Mouse (Mus musculus) heart, adult 9 months (tissue): ENCODE measurements around the gene Ifnar2.
A peak's percentile ranks its signal among the peaks of the same experiment; 100 is the strongest.

Experiments used
- DNase-seq, 2 experiments: peaks; one replicate each; pipeline ENCODE4 v3.0.0; 2022; ENCODE audit warnings: low spot score in 2 of 2

Ifnar2 gene

DNA sequence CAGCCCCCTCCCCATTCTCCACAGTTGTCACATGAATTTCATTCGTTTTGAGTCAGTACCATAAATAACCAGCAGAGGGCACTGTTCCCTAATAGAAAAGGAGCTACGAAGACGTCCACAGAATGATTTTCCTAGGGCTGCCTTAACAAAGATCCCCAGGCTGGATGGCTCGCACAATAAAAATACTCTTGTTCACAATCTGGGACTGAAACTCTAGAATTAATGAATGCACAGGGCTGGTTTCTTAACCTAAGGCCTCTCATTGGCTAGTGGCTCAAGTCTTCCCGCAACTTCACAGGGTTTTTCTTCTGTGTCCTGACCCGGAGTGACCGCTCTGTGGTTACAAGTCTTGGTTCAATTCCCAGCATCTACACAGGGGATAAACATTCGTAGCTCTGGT, 14.0 kb upstream of the Ifnar2 start:
- peak; percentile 59 to 72 for DNase-seq

DNA sequence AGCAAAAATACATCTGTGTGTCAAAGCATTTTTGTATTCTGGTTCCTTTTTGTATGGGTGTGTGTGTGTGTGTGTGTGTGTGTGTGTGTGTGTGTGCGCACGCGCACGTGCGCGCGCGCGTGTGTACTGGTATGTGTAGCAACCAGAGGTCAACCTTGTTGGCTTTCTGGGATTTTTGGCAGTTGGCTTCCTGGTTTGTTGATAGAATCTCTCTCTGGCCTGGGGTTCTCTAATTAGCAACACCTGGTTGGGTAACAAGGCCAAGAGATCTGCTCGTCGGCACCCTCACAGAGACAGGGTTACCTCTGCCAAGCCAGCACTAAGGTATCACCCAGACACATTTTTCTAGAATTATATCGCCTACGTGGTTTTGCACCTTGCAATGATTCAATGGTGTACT, 13.1 kb upstream of the Ifnar2 start:
- DNase-seq = no peak

- DNase-seq = no peak
These were observed 12.4 kb upstream of the Ifnar2 start for GRCm38 (mm10) chr16:91360162-91360561.

DNA sequence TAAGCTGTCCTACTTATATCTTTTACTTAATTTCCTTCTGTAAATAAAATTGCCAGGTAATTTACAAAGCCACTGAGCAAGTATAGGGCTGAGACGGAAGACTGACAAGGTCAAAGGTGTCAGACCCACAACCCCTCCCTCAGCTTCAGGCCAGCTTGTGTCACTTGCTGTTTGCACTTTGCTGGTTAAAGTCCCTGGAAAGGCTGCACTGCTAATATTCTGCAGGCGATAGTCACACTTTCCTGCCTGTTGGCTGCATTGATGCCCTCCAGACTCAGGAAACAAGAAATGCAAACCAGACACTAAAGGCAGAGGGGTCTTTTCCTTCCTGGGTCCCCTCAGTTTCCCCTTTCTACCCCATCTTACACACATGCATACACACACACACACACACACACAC, 10.6 kb upstream of the Ifnar2 start:
- no peak for DNase-seq

- peak; percentile 79 to 86 for DNase-seq
These were observed 9.8 kb upstream of the Ifnar2 start for GRCm38 (mm10) chr16:91362616-91363272.

DNA sequence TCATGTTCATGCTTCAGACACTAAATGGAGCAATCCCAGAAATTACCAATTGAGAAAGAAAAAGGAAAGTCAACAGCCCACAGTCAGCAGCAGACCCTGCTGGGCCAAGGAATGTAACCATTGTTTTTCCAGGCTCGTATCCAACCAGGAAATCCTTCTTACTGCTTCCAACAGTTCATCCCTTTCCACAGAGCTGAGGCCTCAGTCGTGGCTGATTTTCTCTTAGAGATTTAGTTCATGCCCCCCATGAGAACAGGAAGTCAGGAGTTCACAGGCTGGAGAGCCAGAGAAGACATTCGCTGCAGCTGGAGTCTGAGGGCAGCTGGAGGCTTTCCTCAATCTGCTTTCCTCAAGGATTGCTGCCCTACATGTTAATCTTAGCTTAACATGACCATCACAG, 9.1 kb upstream of the Ifnar2 start:
- peak; percentile 91 to 93 for DNase-seq

DNA sequence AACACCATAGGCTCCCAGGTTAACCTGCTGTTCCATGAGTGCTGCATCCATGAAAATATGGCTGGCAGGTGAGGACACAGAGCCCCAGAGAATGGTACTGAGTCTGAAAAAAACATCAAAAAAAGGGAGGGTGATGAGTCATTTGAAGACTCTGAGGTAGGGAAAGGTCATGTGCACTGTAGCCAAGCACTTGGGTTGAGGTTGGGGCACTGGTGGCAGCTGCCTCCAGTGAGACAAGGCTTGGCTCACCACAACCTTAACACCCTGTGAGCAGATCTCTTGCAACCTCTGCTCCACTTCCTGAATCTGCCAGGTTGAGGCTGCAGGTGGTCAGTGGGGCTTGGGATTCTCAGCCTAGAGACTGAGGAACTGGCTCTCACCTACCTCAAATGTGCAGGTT, 6.0 kb upstream of the Ifnar2 start:
- DNase-seq = no peak

- no peak for DNase-seq
These were observed 5.5 kb upstream of the Ifnar2 start for GRCm38 (mm10) chr16:91367066-91367465.

DNA sequence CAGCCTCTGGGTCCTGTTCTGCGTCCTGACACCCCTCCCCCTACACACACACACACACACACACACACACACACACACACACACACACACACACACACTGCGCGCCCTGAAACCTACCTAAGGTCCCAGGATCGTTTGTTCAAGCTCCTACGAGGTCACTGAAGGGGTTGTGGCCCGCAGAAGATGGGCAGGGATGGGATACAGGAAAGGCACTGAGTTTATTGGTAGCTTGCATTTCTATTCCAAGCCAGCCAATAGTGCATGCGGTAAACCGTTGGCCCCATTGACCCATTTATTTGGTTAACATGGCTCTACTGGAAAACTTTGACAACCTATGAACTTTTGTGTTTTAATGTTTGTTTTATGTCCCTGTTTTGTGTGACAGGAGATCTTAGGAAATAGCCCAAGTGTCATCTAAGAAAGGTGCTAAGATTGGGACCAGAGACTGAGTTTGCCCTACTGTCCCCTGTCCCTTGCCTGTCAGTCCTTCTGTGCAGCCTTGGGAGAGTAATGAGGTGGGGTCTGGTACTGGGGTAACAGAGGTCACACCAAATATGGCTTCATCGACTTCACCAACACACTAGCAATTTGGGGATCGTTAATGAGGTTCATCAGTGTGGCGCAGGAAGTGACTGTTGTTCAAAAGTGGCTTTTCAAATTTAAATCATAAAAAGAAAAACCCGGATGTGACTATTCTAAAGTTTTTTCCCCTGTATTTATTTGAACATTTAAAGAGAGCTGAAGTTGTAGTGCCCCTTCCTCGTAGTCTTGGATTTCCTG, 1.1 kb downstream of the Ifnar2 start:
- no peak for DNase-seq

DNA sequence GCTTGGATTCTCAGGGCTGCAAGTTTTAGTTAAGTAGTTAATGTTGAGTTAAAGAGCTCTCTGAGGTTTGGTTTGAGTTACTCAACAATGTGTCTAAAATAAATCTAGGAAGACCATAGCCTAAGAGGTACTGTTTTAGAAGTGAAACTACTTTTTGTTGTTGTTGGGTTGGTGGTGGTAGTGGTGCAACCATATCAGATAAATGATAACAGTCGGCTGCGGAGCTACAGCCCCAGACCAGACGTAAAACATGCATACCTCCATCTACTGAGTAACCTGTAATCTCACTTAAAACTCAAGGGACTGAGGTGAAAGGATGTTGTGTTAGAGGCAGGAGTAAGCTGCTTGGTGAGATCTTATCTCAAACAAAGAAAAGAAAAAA, 1.7 kb downstream of the Ifnar2 start:
- DNase-seq = no peak

GRCm38 (mm10) chr16:91376701-91377100, 4.1 kb downstream of the Ifnar2 start:
- DNase-seq = no peak

DNA sequence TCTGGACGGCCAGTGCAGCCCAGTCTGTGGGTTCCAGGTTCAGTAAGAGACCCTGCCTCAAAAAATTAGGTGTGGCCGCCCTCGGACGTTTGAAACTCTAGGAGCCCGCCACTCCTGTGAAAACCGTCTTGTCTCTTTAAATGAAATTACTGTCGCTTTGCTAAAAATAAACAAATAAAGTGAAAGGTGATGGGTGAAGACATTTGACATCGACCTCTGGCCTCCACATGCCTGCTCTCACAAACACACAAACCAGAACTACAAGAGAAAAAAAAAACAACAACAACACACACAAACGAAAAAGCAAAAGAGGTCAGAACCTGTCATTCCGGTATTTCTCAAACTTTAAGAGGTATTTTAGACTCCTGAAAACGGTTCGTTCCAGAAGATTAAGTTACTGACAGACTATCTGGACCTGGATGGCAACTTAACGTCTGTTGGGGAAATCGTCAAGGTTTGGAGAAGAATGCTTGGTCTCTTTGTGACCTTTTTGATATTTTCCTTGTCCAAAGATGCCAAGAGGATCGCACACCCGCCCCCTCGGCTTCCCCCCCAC, 5.9 kb downstream of the Ifnar2 start:
- no peak for DNase-seq

DNA sequence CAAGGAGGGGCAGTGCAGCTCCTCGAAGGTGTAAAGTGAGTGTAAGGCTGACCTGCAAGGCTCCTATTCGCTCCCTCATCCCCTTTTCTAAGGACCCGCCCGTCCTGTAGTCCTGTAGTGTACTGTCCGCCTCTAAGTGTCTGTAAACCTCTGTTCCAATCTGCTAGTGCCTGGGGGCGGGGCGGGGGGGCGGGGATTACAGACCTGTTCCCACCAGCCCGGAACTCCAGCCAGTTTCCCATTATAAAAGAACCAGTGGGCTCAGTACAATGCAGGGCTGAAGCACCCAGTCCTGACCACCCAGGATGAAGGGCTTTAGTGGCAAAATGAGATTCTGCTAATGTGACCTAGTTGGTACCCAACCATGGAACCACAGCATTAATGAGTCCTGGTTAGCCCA, 6.4 kb downstream of the Ifnar2 start:
- no peak for DNase-seq

- no peak for DNase-seq
These were observed 6.8 kb downstream of the Ifnar2 start for GRCm38 (mm10) chr16:91379412-91379811.

GRCm38 (mm10) chr16:91380151-91380550, 7.6 kb downstream of the Ifnar2 start:
- DNase-seq = no peak

DNA sequence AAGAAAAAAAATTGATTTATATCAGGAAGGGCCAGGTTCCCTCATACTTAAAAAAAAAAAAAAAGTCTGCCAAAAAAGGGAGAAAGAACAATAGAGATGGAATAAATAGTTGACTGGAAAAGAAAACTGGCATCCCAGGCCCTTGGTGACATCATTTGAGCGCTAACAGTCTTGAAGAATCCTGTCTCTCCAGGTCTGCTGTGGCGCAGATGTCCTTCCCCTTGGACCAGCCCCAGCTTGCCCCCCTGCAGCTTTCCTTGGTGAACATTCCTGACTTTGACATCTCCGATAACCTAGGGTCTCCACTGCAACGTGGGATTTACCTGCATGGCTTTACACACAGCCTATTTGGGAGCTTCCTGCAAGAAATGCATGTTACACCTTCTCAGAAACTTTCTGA, 9.0 kb downstream of the Ifnar2 start:
- DNase-seq = no peak

- no peak for DNase-seq
These were observed 9.7 kb downstream of the Ifnar2 start for GRCm38 (mm10) chr16:91382261-91382790.

DNA sequence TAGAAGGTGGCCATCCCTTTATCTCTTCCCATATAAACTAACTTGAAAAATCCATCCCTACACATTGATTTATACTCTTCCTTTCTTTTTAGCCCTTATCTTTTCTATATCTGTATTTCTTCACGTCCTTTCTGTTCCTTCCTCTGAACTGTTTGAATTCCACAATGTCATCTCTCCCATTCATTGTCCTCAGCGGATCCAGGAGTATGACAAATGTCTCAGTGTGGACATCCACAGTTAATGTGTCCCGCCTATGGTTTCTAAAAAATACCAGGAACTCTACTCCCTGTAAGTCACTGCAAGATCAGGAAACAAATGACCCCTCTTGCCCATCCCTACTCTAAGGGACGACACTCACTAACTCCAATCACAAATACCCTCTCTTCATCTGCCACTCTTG, 11.6 kb downstream of the Ifnar2 start:
- DNase-seq = no peak

DNA sequence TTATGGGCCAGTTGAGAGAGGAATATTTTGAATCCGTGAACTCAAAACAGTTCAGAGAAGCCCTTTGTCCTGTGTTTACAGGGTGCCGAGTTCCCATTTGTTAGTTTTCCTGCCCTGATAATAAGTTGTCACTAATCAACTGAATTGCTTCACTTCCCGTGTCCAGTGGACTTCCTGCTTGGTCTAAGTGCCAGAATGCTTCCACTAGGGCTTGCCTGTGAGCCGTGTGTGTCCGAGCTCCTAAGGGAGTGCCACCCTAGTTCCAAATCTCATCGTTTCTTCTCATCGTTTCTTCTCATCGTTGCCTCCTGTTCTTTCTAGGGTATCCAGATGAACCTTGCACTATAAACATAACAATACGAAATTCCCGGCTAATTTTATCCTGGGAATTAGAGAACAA, 13.0 kb downstream of the Ifnar2 start:
- peak; percentile 79 to 82 for DNase-seq

GRCm38 (mm10) chr16:91386419-91387120, 14.0 kb downstream of the Ifnar2 start:
- DNase-seq = no peak

GRCm38 (mm10) chr16:91387121-91387486, 14.5 kb downstream of the Ifnar2 start:
- DNase-seq = no peak

GRCm38 (mm10) chr16:91390100-91390499, 17.5 kb downstream of the Ifnar2 start:
- DNase-seq = no peak
